Mouse (Mus musculus) adrenal gland, postnatal 4 days (tissue): ENCODE measurements at regions not wholly inside any gene's neighbourhood (a gene's known extent, or its start where the extent isn't known, plus 50 kb on each side); places are given as distances from the start of the nearest gene placed in this dataset.

Experiments used
- DNase-seq, 2 experiments: peaks; one replicate each; pipeline ENCODE4 v3.0.0; 2021 to 2022; ENCODE audit warnings: low spot score in 2 of 2, mixed read lengths in 2 of 2

DNA sequence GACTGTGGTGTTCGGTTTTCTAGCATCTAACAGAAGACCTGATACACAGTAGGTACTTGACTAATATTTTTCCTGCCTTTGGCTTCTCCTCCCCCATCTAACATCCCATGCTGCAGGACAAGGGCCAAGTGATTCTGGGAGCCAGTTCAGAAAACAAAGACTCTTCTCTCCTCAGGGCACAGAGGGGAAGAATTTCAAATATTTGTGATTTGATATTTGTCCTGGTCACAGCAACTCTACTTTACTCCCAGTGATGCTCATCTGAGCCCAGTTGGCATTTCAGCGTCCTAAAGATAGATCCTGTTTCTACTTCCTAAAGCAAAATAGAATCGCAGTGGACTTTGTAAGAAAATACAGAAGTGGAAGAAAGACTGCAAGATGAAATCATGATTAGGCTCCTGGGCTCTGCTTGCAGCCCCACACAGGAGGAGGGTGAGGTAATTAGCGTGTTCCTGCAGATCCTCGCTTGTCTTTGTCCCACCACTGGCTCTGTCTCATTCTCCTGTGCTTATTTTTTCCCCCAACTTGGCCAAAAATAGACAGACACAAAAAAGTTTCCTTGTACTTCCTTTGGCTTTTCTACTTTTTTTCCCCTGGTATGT is 84.6 kb upstream of the Mkln1 start:
- DNase-seq: no peak

DNA sequence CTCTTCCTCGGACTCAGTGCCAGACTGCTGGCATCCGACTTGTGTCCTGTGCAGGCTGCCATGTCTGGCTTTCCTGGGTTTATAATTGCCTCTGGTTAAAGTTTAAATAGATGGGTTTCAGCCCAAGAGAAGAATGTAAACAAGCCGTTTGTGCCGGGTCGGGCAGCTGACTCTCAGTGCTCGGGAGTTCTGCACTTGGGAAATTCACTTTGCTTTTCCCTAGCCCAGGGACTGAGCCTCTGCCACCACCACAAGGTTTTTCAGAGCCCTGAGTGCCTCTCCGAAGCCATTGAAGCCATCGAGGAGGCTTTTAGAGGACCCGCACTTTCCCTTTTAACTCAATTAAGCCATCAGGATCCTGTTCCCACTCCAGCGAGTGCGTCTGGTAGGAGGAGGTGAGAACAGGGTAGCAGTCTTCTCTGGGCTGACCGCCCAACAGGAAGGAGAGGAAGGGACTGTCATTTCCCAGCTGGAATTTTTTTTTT is 80.8 kb upstream of the Mkln1 start:
- DNase-seq: no peak

GRCm38 (mm10) chr6:31318506-31318905 is 80.0 kb upstream of the Mkln1 start:
- peak; percentile 12 to 25 for DNase-seq

- DNase-seq: no peak
Observed at GRCm38 (mm10) chr6:31319431-31319830, 79.1 kb upstream of the Mkln1 start.

DNA sequence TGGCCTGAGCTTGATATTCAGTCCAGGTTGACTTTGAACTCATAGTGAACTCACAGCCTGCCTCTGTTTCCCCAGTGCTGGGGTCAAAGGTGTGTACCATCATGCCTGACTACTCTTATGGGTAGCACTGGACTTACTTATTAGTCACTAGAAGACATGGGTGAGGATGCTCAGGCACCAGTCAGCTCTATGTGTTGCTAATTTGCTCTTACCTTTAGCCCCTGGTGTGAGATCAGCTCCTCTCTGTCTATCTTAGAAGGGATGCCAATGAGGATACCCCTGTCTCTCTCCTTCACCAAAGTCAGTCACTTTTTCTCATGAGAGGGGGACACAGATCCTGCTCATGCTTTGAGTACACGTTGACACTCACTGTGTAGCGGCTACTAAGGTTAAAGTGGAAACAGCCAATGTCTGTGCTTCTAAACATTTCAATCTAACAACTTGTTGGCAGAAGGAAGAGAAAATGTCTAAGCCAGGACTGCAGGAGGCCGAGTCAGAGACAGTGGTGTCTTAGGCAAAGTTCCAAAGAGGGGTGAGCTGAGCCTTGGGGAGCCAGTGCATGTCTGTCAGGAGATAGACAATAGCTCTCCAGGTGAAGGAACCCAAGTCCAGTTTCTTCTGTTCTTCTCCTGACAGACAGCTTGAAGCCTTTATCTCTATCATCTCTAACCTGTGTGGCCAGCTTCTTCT is 78.2 kb upstream of the Mkln1 start:
- DNase-seq: no peak

DNA sequence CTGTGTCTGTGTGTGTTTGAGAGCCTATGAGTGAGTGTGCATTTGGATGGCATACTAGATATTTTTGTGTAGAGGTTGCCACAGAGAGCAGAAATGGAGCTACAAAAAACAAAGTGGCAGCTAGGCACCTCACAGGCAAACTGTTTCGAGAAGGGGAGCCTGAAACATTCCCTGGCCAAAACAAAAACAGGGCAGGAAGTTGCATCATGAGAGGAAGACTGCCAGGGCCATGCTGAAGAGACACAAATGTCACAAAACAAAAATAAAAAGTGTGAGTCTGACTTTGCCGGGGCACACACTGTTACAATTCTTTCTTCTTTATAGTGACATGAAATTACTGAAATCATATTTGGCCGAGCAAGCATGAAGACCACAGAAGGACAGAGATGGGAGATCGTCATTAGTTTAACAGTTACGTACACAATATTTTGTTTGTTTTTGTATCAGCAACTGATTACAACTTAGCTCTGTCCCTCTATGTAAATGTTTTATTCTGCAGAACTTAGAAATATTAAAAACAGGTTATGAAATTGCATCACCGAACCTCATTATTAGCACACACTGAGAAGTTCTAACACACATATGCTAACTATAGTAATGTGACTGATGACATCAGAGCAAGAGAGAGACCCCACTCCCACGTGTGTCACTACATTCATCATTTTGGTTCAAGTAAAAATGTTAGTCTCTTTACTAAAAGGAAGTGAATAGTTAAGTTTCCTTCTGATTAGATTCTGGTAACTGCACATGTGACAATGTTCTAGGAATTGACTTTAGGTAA is 77.3 kb upstream of the Mkln1 start:
- DNase-seq: no peak

DNA sequence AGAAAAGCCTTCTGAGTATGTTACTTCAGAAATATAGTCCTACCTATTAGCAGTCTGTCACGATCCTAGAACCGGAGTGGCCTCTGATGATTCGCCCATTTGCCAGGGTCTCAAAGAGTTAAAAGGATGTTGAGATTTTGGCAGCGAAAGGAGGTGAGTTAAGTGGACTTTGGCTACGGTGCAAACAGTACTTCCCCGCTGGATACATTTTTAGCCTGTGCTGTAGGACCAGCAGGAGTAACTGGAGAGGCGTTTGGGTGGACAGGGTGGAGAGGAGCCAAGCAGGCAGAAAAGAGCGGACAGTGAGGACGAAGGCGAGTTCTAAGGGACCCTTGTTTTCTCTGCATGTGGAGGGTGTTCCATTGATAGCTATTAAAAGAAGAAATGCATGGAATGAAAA is 76.6 kb upstream of the Mkln1 start:
- DNase-seq: no peak

GRCm38 (mm10) chr6:31323228-31324190 is 75.0 kb upstream of the Mkln1 start:
- DNase-seq: no peak

- no peak for DNase-seq
Observed at GRCm38 (mm10) chr6:31324717-31325116, 73.8 kb upstream of the Mkln1 start.

GRCm38 (mm10) chr6:31325621-31326020 is 72.9 kb upstream of the Mkln1 start:
- DNase-seq: no peak

- no peak for DNase-seq
Observed at GRCm38 (mm10) chr6:31330327-31330726, 68.2 kb upstream of the Mkln1 start.

- no peak for DNase-seq
Observed at GRCm38 (mm10) chr6:31330868-31331267, 67.7 kb upstream of the Mkln1 start.

GRCm38 (mm10) chr6:31332254-31332653 is 66.3 kb upstream of the Mkln1 start:
- no peak for DNase-seq

DNA sequence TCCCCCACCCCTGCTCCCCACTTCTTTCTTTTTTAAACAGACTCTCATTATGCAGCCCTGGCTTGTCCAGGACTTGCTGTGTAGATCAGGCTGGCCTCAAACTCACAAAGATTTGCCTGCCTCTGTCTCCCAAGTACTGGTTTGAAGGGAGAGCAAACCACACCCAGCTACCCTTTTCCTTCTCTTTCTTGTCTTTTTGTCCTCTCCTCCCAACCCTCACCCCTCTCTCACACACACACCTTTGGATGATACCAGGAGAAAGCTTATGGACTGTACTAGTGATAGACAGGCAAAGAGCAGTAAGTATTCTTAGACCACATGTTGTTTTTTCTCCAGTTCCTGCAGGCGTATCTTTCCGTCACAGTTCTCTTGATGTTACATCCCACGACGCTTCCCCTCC is 65.8 kb upstream of the Mkln1 start:
- DNase-seq: no peak

GRCm38 (mm10) chr6:31333228-31333922 is 65.2 kb upstream of the Mkln1 start:
- DNase-seq: no peak

- DNase-seq: no peak
Observed at GRCm38 (mm10) chr6:31334086-31334485, 64.4 kb upstream of the Mkln1 start.

GRCm38 (mm10) chr6:31339122-31339947 is 59.2 kb upstream of the Mkln1 start:
- DNase-seq: no peak

DNA sequence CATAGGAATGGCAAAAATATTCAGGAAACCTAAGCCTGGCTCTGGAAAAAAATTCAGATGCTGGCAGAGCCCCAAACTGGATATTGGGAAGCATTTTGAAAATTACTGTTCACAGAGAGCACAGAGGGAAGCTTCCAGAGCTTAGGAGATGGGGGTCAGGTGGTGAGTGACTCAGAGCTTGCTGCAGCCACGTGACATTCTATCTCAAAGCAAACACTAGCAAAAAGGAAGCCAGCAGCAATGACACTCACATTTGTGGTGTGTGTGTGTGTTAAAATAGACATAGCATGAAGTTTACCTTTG is 58.6 kb upstream of the Mkln1 start:
- DNase-seq: no peak

GRCm38 (mm10) chr6:31345366-31346084 is 53.0 kb upstream of the Mkln1 start:
- no peak for DNase-seq
